Mouse (Mus musculus): ENCODE data around the gene 1110008P14Rik. TPM values are rescaled to one million over a fixed set of nuclear protein-coding genes. Genes with fewer than 3 reads are reported as not detected.

Gene 1110008P14Rik
- polyA plus RNA-seq, 1 experiment: 39.6 TPM

DNA sequence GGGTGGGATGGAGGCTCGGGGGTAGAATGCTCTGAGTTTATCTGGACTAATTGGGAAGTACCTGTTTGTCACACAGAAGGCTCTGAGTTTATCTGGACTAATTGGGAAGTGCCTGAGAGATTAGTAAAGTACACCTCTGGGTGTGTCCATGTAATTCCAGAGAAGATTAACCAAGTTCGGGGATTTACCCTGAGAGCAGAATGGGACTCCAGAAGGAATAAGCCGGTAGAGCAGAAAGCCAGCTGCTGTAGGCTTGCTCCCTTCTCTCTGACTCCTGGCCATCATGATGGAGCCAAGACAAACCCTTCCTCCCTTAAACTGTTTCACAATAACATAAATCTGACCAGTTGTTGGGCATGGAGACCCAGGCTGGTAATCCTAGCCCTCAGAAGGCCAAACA is 43.1 kb upstream of the 1110008P14Rik start:
- peaks cover 4% of the 10 kb centered on the region; the same call in 1 of the 2 replicates for H3K4me1 ChIP-seq (ENCODE audit: control insufficient read depth, insufficient read depth, low read length)

DNA sequence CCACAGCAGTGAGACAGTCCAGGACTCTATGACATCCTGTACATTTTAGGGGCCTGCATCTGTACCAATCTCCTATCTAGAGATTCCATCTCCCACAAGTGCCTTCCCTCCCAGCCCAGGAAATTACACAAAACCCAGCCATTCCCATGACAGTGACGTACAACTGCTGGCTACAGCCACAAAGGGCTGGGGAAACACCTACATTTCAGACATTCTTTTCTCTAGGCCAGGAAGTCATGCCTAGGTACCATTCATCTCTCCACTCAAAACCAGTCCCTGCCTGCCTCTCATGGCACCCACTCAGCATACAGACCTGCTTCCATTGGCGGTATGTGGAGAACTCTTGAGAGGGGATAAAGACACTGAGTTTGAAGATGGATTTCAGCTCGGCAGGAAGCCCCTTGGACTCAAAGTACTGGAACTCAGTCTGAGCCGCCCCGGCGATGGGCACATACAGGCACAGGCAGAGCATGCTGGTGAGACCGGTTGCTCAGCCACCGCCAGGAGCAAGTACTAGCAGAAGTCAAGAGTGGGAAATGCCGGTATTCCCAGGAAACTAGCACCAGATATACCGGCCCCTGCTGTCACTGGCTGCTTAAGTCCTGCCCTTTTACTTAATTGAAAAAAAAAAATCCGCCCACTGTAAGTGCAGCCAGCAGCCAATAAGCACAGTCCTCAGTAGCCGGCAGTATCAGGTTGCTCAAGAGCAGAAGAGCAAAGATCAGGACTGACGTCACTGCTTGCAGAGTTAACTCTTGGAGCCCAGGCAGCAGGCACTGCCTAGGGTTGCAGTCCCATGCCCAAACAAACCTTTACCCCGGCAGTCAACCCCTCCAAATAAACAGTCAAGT is 42.0 kb upstream of the 1110008P14Rik start:
- no peak overlapping the region for H3K4me3 ChIP-seq (replicated peaks; ENCODE audit: control insufficient read depth, low read depth, low read length)
- TF ChIP-seq CTCF (IDR thresholded peaks at IDR 0.05; ENCODE audit: control insufficient read depth, insufficient read depth, low read length): no peak
- no peak for TF ChIP-seq POLR2A (IDR thresholded peaks at IDR 0.05; ENCODE audit: borderline replicate concordance, control insufficient read depth, low read depth, low read length)
- H3K4me1 ChIP-seq (ENCODE audit: control insufficient read depth, insufficient read depth, low read length): no peaks in the 10 kb centered on the region; the same call in 1 of the 2 replicates
- WGBS: 12% methylated on average over 14 of the region's 14 CpGs
- H3K27ac ChIP-seq (ENCODE audit: control insufficient read depth, insufficient read depth, low read depth, low read length, poor library complexity): no peak overlapping the region

More for the DNA sequence above, 43.1 kb upstream of the 1110008P14Rik start:
- H3K27ac ChIP-seq (ENCODE audit: control insufficient read depth, insufficient read depth, low read depth, low read length, poor library complexity): no peak overlapping the region
- WGBS: 74% methylated on average over 3 of the region's 3 CpGs
- no peak overlapping the region for H3K4me3 ChIP-seq (replicated peaks; ENCODE audit: control insufficient read depth, low read depth, low read length)
- TF ChIP-seq CTCF (IDR thresholded peaks at IDR 0.05; ENCODE audit: control insufficient read depth, insufficient read depth, low read length): no peak

DNA sequence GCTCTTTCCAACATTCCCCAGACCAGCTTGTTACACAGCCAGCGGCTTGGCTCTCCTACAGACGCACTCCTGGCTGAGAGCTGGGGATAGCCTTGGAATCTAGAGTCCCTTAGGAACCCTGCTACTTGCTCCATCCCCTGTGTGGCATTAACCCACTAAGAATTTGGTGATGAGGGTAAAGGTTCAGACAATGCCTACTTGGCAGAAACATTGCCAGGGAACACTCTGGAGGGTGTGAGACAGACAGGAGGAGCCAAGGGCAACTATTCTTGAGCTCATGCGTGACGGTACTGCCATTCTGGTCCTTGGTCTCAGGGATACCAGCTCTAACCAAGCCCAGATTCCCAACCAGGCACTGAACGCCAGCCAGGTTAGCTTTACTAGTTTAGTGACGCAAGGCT is 40.1 kb upstream of the 1110008P14Rik start:
- WGBS: 93% methylated on average over 6 of the region's 6 CpGs
- Histone ChIP-seq H3K4me1 (ENCODE audit: control insufficient read depth, insufficient read depth, low read length) (no peaks in the 10 kb centered on the region; the same call in 1 of the 2 replicates), H3K4me3 (replicated peaks; ENCODE audit: control insufficient read depth, low read depth, low read length) (no peak overlapping the region), H3K27ac (ENCODE audit: control insufficient read depth, insufficient read depth, low read depth, low read length, poor library complexity) (no peak overlapping the region)
- TF ChIP-seq POLR2A (IDR thresholded peaks at IDR 0.05; ENCODE audit: borderline replicate concordance, control insufficient read depth, low read depth, low read length): no peak
- TF ChIP-seq CTCF (IDR thresholded peaks at IDR 0.05; ENCODE audit: control insufficient read depth, insufficient read depth, low read length): no peak

DNA sequence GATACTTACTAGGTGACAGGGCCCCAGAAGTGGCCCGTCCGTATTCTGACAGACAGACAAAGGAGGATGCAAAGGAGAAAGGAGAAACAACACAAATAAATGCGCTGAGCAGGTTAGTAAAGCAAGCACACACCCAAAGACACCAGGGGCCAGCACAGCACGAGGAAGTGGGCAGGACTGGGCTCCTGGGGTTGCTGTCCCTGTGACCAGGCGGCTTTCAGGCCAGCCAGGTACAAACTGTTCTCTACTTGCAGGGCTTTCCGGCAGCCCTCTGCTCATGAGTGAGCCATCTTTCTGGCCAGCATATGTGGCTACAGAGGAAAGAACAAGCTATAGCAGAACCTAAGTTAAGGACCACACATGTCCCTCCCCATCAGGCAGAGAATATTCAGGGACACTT is 38.9 kb upstream of the 1110008P14Rik start:
- no peak for TF ChIP-seq CTCF (IDR thresholded peaks at IDR 0.05; ENCODE audit: control insufficient read depth, insufficient read depth, low read length)
- no peak for TF ChIP-seq POLR2A (IDR thresholded peaks at IDR 0.05; ENCODE audit: borderline replicate concordance, control insufficient read depth, low read depth, low read length)
- 83% methylated on average over 6 of the region's 6 CpGs for WGBS
- no peak overlapping the region for H3K27ac ChIP-seq (ENCODE audit: control insufficient read depth, insufficient read depth, low read depth, low read length, poor library complexity)
- H3K4me3 ChIP-seq (replicated peaks; ENCODE audit: control insufficient read depth, low read depth, low read length): no peak overlapping the region
- no peaks in the 10 kb centered on the region; the same call in 1 of the 2 replicates for H3K4me1 ChIP-seq (ENCODE audit: control insufficient read depth, insufficient read depth, low read length)

DNA sequence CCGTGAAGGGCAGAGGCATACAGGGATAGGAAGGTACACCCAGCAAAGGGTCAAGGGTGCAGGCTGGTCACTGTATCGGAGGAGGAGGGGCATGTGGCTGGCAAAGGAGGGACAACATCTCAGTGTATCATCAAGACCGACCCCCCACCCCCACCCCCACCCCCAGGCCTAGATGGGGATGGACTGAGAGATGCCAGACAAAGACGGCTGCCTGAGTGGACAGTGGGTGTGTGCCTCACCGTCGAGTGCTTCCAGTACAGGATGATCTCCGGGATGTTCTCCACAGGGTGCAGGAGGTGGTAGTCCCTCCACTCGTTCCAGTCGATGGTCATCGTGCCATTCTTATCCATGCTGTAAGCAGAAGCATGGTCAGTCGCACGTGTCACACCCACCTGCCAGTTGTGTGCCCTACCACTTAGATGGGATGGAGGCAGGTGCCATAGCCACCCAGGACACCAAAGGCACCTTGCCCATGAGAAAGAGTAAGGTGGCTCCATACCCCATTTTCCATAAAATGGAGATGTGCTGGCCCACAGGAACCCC is 38.4 kb upstream of the 1110008P14Rik start:
- no peak overlapping the region for H3K27ac ChIP-seq (ENCODE audit: control insufficient read depth, insufficient read depth, low read depth, low read length, poor library complexity)
- H3K4me3 ChIP-seq (replicated peaks; ENCODE audit: control insufficient read depth, low read depth, low read length): no peak overlapping the region
- 90% methylated on average over 12 of the region's 12 CpGs for WGBS
- no peak for TF ChIP-seq CTCF (IDR thresholded peaks at IDR 0.05; ENCODE audit: control insufficient read depth, insufficient read depth, low read length)
- no peak for TF ChIP-seq POLR2A (IDR thresholded peaks at IDR 0.05; ENCODE audit: borderline replicate concordance, control insufficient read depth, low read depth, low read length)
- H3K4me1 ChIP-seq (ENCODE audit: control insufficient read depth, insufficient read depth, low read length): no peaks in the 10 kb centered on the region; the same call in 1 of the 2 replicates

DNA sequence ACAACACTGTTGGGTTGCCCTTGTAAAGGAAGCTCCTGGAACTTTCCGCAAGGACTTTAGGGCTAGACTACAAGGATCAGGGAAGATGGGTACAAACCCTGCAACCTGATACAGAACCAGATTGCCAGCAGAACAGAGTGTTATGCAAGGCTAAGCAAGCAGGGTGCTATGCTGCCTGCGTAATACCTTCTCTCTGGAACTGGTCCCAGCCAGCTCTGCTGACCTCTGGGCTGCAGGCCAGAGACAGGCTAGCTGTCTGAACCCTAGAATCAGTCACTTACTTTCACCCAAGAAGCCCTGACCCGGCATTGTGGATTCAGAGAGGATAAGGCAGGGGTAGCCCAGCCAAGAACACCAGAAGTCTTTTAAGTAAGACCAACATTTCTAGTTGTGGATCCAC is 37.6 kb upstream of the 1110008P14Rik start:
- Histone ChIP-seq H3K4me1 (ENCODE audit: control insufficient read depth, insufficient read depth, low read length) (no peaks in the 10 kb centered on the region; the same call in 1 of the 2 replicates), H3K27ac (ENCODE audit: control insufficient read depth, insufficient read depth, low read depth, low read length, poor library complexity) (no peak overlapping the region), H3K4me3 (replicated peaks; ENCODE audit: control insufficient read depth, low read depth, low read length) (no peak overlapping the region)
- TF ChIP-seq POLR2A (IDR thresholded peaks at IDR 0.05; ENCODE audit: borderline replicate concordance, control insufficient read depth, low read depth, low read length) (no peak), CTCF (IDR thresholded peaks at IDR 0.05; ENCODE audit: control insufficient read depth, insufficient read depth, low read length) (no peak)
- 85% methylated on average over 3 of the region's 3 CpGs for WGBS

DNA sequence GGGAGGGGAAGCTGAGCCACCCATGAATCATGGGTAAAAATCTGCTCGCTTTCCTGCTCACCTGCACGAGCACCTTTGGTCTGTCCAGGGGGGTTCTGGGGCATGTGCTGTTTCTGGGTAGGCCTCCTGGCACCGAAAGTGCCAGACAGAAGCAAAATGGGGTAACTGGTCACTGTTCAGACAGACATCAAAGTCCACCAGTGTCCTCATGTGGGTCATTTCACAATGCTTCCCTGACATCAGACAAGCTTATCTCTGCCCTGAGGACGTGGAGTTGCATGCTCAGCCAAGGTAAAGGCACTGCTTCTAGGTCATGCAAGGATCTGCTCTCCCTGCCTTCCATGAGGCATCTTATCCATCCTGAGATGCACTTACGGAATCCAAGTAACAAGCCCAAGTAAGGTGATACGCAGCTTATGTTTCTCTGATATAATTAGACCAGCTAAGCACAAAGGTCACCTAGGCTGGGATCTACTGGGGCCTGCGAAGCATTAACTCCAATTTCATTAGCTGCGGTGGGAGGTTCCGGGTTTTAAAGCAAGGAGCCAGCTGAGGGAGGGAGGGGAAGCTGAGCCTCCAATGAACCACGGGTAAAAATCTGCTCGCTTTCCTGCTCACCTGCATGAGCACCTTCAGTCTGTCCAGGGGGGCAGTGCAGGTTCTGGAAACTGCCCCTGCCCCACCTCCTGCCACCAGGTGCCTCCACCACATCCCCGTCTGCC is 36.9 kb upstream of the 1110008P14Rik start:
- WGBS: 87% methylated on average over 12 of the region's 12 CpGs
- Histone ChIP-seq H3K27ac (ENCODE audit: control insufficient read depth, insufficient read depth, low read depth, low read length, poor library complexity) (no peak overlapping the region), H3K4me3 (replicated peaks; ENCODE audit: control insufficient read depth, low read depth, low read length) (no peak overlapping the region), H3K4me1 (ENCODE audit: control insufficient read depth, insufficient read depth, low read length) (no peaks in the 10 kb centered on the region; the same call in 1 of the 2 replicates)
- no peak for TF ChIP-seq CTCF (IDR thresholded peaks at IDR 0.05; ENCODE audit: control insufficient read depth, insufficient read depth, low read length)
- no peak for TF ChIP-seq POLR2A (IDR thresholded peaks at IDR 0.05; ENCODE audit: borderline replicate concordance, control insufficient read depth, low read depth, low read length)

DNA sequence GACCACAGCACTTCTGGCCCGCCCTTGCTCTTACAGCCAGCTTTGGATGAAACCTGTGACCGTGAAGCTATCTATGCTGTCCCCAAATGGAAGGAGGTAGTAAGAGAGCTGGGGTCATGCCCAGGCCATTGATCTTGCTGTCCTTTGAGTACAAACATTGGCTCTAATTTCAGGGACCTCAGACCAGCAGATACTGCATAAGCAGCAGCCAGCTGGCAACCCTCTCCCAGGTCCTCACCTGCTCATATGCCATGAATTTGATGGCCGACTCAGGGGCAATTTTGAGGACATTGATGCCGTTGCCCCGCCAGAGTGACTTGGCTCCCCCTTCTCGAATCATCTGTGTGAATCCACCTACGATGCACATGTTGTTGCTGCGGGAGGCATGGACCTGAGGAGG is 35.7 kb upstream of the 1110008P14Rik start:
- TF ChIP-seq CTCF (IDR thresholded peaks at IDR 0.05; ENCODE audit: control insufficient read depth, insufficient read depth, low read length): no peak
- no peak for TF ChIP-seq POLR2A (IDR thresholded peaks at IDR 0.05; ENCODE audit: borderline replicate concordance, control insufficient read depth, low read depth, low read length)
- WGBS: 90% methylated on average over 8 of the region's 8 CpGs
- H3K27ac ChIP-seq (ENCODE audit: control insufficient read depth, insufficient read depth, low read depth, low read length, poor library complexity): no peak overlapping the region
- H3K4me3 ChIP-seq (replicated peaks; ENCODE audit: control insufficient read depth, low read depth, low read length): no peak overlapping the region
- H3K4me1 ChIP-seq (ENCODE audit: control insufficient read depth, insufficient read depth, low read length): peaks cover 2% of the 10 kb centered on the region
